Mouse (Mus musculus) megakaryocyte, embryonic 14.5 days (primary cell): Measurements from ENCODE around the gene Olfr1131. TPM values are rescaled to one million over a fixed set of nuclear protein-coding genes. Genes with fewer than 3 reads are reported as not detected.
"Not testable (repeated sequence)": the region's sequence is repeated elsewhere in the genome, so short reads cannot be mapped to it uniquely, and the experiment has no call there.

ENCODE experiments used
- H3K27me3 ChIP-seq: replicated peaks from 2 replicates; pipeline ENCODE3; 2012; ENCODE audit warnings: inconsistent platforms
- H3K36me3 ChIP-seq: replicated peaks from 2 replicates; pipeline ENCODE3; 2012; ENCODE audit warnings: low read length, inconsistent platforms, mixed read lengths
- H3K4me1 ChIP-seq: 2 replicates; pipeline ENCODE4 v1.6.1; 2012; ENCODE audit warnings: inconsistent platforms
- H3K4me3 ChIP-seq: replicated peaks from 2 replicates; pipeline ENCODE3; 2012; ENCODE audit warnings: moderate library complexity, mild to moderate bottlenecking, inconsistent platforms
- H3K9me3 ChIP-seq: 2 replicates; pipeline ENCODE4 v1.6.1; 2012; ENCODE audit warnings: inconsistent platforms
- FLI1 ChIP-seq: IDR thresholded peaks from 2 replicates; pipeline ENCODE4 v1.6.1; 2012; ENCODE audit warnings: low read length, inconsistent platforms, mixed read lengths
- GATA1 ChIP-seq: IDR thresholded peaks from 3 replicates; pipeline ENCODE4 v1.6.1; 2012; ENCODE audit warnings: mixed read lengths, low read length, inconsistent platforms, borderline replicate concordance
- polyA plus RNA-seq: library from polyadenylated mRNA; stranded (reverse); fragments of >175 nt; gene quantifications from 2 replicates; pipeline ENCODE4 v1.2.3, GENCODE M21; 2012; ENCODE audit warnings: low replicate concordance; ENCODE audit not compliant: insufficient read depth

Gene Olfr1131
- not detected in 2 replicates for polyA plus RNA-seq

GRCm38 (mm10) chr2:87626804-87627203 lies at the start of gene Olfr1131:
TSS of gene Olfr1131 (plus strand) at chr2:87627104.
- Histone ChIP-seq H3K9me3 (peaks cover 4% of the 10 kb centered on the region), H3K27me3 (no peaks in the 10 kb centered on the region), H3K4me1 (no peaks in the 10 kb centered on the region), H3K4me3 (no peak within 1 kb of the TSS), H3K36me3 (no peaks in the 10 kb centered on the region)
- TF ChIP-seq GATA1 (no peak), FLI1 (no peak)

GRCm38 (mm10) chr2:87605912-87606311 lies 21.0 kb upstream of the Olfr1131 start, which contains the start of gene Olfr1130:
TSS of gene Olfr1130 (plus strand) at chr2:87606212.
- not testable (repeated sequence) for H3K9me3 ChIP-seq, H3K4me3 ChIP-seq, H3K4me1 ChIP-seq, H3K27me3 ChIP-seq, H3K36me3 ChIP-seq

- TF ChIP-seq FLI1 (no peak), GATA1 (no peak)
- Histone ChIP-seq H3K9me3 (no peaks in the 10 kb centered on the region), H3K4me1 (no peaks in the 10 kb centered on the region), H3K27me3 (no peaks in the 10 kb centered on the region), H3K4me3 (no peak within 1 kb of the TSS), H3K36me3 (no peaks in the 10 kb centered on the region)
Measured at GRCm38 (mm10) chr2:87637435-87637834, 10.5 kb downstream of the Olfr1131 start, which contains the start of gene Olfr1132. TSS of gene Olfr1132 (minus strand) at chr2:87637535.

GRCm38 (mm10) chr2:87642441-87642840 lies 15.5 kb downstream of the Olfr1131 start:
- Histone ChIP-seq H3K36me3 (no peaks in the 10 kb centered on the region), H3K4me3 (no peak overlapping the region), H3K27me3 (no peaks in the 10 kb centered on the region), H3K4me1 (no peaks in the 10 kb centered on the region), H3K9me3 (no peaks in the 10 kb centered on the region)
- TF ChIP-seq FLI1 (no peak), GATA1 (no peak)

GRCm38 (mm10) chr2:87647274-87647673 lies 20.4 kb downstream of the Olfr1131 start, which contains the start of gene Olfr1133:
TSS of gene Olfr1133 (minus strand) at chr2:87647374.
- Histone ChIP-seq H3K27me3 (no peaks in the 10 kb centered on the region), H3K4me1 (no peaks in the 10 kb centered on the region), H3K36me3 (no peaks in the 10 kb centered on the region), H3K4me3 (no peak within 1 kb of the TSS), H3K9me3 (no peaks in the 10 kb centered on the region)
- TF ChIP-seq GATA1 (no peak), FLI1 (no peak)

- TF ChIP-seq GATA1 (no peak), FLI1 (no peak)
- H3K36me3 ChIP-seq = no peaks in the 10 kb centered on the region
- H3K4me3 ChIP-seq = no peak within 1 kb of the TSS
- 0 out of 2 replicates have a peak, but pooled peaks cover 4% of the 10 kb centered on the region for H3K9me3 ChIP-seq
- H3K4me1 ChIP-seq = no peaks in the 10 kb centered on the region
- no peaks in the 10 kb centered on the region for H3K27me3 ChIP-seq
Measured at GRCm38 (mm10) chr2:87658360-87658759, 31.5 kb downstream of the Olfr1131 start, which contains the start of gene Olfr1134. TSS of gene Olfr1134 (minus strand) at chr2:87658460.

- Histone ChIP-seq H3K9me3 (no peaks in the 10 kb centered on the region), H3K4me1 (no peaks in the 10 kb centered on the region), H3K36me3 (no peaks in the 10 kb centered on the region), H3K27me3 (no peaks in the 10 kb centered on the region), H3K4me3 (no peak within 1 kb of the TSS)
- TF ChIP-seq FLI1 = no peak
- no peak for TF ChIP-seq GATA1
Measured at GRCm38 (mm10) chr2:87673564-87673963, 46.7 kb downstream of the Olfr1131 start, which contains the start of gene Olfr1135. TSS of gene Olfr1135 (minus strand) at chr2:87673664.

Other genes with a start within 250 kb of the Olfr1131 start
- not detected in 2 replicates for gene Olfr1122, start 241.3 kb upstream of the Olfr1131 start, polyA plus RNA-seq
- not detected in 2 replicates for gene Olfr1123, start 210.5 kb upstream of the Olfr1131 start, polyA plus RNA-seq
- gene Olfr1124, start 196.8 kb upstream of the Olfr1131 start, polyA plus RNA-seq = not detected in 2 replicates
- not detected in 2 replicates for gene Olfr1126, start 173.1 kb upstream of the Olfr1131 start, polyA plus RNA-seq
- gene Pramel7, start 130.0 kb upstream of the Olfr1131 start, polyA plus RNA-seq = not detected in 2 replicates
- gene Pramel6, start 120.5 kb upstream of the Olfr1131 start, polyA plus RNA-seq = not detected in 2 replicates
- not detected in 2 replicates for gene Olfr153, start 95.3 kb upstream of the Olfr1131 start, polyA plus RNA-seq
- gene Olfr1128, start 81.6 kb upstream of the Olfr1131 start, polyA plus RNA-seq = not detected in 2 replicates
- gene Olfr1129, start 53.2 kb upstream of the Olfr1131 start, polyA plus RNA-seq = not detected in 2 replicates
- gene Olfr1130, start 20.9 kb upstream of the Olfr1131 start, polyA plus RNA-seq = not detected in 2 replicates
- gene Olfr1132, start 10.4 kb downstream of the Olfr1131 start, polyA plus RNA-seq = not detected in 2 replicates
- gene Olfr1133, start 20.3 kb downstream of the Olfr1131 start, polyA plus RNA-seq = not detected in 2 replicates
- not detected in 2 replicates for gene Olfr1134, start 31.4 kb downstream of the Olfr1131 start, polyA plus RNA-seq
- gene Olfr1135, start 46.6 kb downstream of the Olfr1131 start, polyA plus RNA-seq = not detected in 2 replicates
- not detected in 2 replicates for gene Olfr1136, start 66.8 kb downstream of the Olfr1131 start, polyA plus RNA-seq
- gene Olfr1137, start 86.1 kb downstream of the Olfr1131 start, polyA plus RNA-seq = 0.71 TPM in 1 of 2 replicates, not detected in the other
- not detected in 2 replicates for gene Olfr1138, start 112.9 kb downstream of the Olfr1131 start, polyA plus RNA-seq
- gene Olfr1140, start 116.6 kb downstream of the Olfr1131 start, polyA plus RNA-seq = not detected in 2 replicates
- not detected in 2 replicates for gene Olfr1141, start 126.9 kb downstream of the Olfr1131 start, polyA plus RNA-seq
- gene Olfr152, start 152.4 kb downstream of the Olfr1131 start, polyA plus RNA-seq = not detected in 2 replicates
- gene Olfr1143, start 173.5 kb downstream of the Olfr1131 start, polyA plus RNA-seq = not detected in 2 replicates
- gene Olfr1145, start 182.7 kb downstream of the Olfr1131 start, polyA plus RNA-seq = not detected in 2 replicates
- gene Olfr1148, start 203.4 kb downstream of the Olfr1131 start, polyA plus RNA-seq = not detected in 2 replicates
- gene Olfr1150-ps1, start 216.9 kb downstream of the Olfr1131 start, polyA plus RNA-seq = not detected in 2 replicates
- gene Olfr1151, start 228.8 kb downstream of the Olfr1131 start, polyA plus RNA-seq = not detected in 2 replicates
- gene Olfr1152, start 239.4 kb downstream of the Olfr1131 start, polyA plus RNA-seq = 0.43 TPM in 1 of 2 replicates, not detected in the other